Mouse (Mus musculus) cortical plate, adult 2 months (tissue): Measurements from ENCODE around the gene Rpl39.

ENCODE experiments used
- CTCF ChIP-seq: fragments of 200-500 bp; IDR thresholded peaks from 2 replicates; pipeline ENCODE4 v1.5.1; 2011; ENCODE audit warnings: mild to moderate bottlenecking, control low read depth, low read length; ENCODE audit not compliant: insufficient read depth; ENCODE audit errors: extremely low read depth
- POLR2A ChIP-seq: fragments of 200-500 bp; IDR thresholded peaks from 2 replicates; pipeline ENCODE4 v1.6.1; 2011; ENCODE audit warnings: mild to moderate bottlenecking, low read length, control low read depth; ENCODE audit not compliant: insufficient read depth; ENCODE audit errors: extremely low read depth

DNA sequence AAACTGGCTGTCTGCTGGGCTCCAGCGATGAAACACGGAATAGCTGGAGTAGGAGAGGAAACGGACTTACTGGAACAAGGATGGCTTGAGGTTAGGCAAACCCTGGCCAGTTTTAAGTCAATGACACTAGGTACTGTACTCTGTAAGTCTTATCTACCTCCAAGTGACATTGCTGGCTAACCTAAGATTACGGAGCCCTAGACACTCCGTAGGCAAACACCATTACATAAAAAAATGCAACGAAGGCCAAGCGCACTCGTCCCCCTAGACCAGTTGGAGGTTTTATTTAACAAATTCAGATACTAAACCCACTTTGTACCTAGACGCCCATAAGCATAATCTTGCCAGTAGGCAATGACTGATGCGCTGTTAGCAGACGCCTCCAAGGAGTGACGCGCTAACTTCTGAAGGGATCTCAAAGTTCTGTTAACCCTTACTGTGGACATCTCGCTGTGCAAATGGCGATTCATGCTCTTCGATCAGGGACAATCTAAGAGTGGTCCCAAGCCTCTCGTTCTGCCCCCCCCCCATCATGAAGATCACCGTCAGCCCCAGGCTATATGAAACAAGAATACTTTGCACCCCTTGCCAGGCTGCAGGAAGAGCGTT lies 780 bp downstream of the Rpl39 start:
- no peak for TF ChIP-seq POLR2A
- TF ChIP-seq CTCF = no peak
